Mouse (Mus musculus) heart, embryonic 14.5 days (tissue): Measurements from ENCODE around the gene Sema3b. TPM values are rescaled to one million over a fixed set of nuclear protein-coding genes. Genes with fewer than 3 reads are reported as not detected.

Source experiments
- ATAC-seq: fragments of 200-750 bp; cut with Nextera tagmentation; 2 replicates; pipeline ENCODE4 v1.8.0; 2017; ENCODE audit warnings: low read depth, moderate TSS enrichment; ENCODE audit not compliant: insufficient number of reproducible peaks, insufficient read depth, low FRiP score
- H3K27ac ChIP-seq, 2 experiments: fragments of 200-500 bp in 1 of 2; fragments of 300-500 bp in 1 of 2; sonication (generic) in 1 of 2; replicated peaks in 1 of 2; 2 replicates each; pipeline ENCODE4 v1.5.1; 2012 to 2014; ENCODE audit warnings: low read depth in 2 of 2, low read length in 2 of 2, control low read depth in 1 of 2, mild to moderate bottlenecking in 1 of 2, mixed read lengths in 1 of 2; ENCODE audit not compliant: control insufficient read depth in 1 of 2, insufficient read depth in 1 of 2
- H3K27me3 ChIP-seq: fragments of 300-500 bp; sonication (generic); 2 replicates; pipeline ENCODE4 v1.6.1; 2014; ENCODE audit warnings: mild to moderate bottlenecking, low read length, control low read depth; ENCODE audit not compliant: control insufficient read depth, insufficient read depth
- H3K36me3 ChIP-seq: fragments of 300-500 bp; sonication (generic); 2 replicates; pipeline ENCODE4 v1.6.1; 2014; ENCODE audit warnings: mild to moderate bottlenecking, control low read depth, low read length, mixed read lengths; ENCODE audit not compliant: control insufficient read depth, insufficient read depth
- H3K4me1 ChIP-seq, 2 experiments: fragments of 200-500 bp in 1 of 2; fragments of 300-500 bp in 1 of 2; sonication (generic) in 1 of 2; 2 replicates each; pipeline ENCODE4 v1.6.1; 2012 to 2014; ENCODE audit warnings: low read length in 2 of 2, control low read depth in 1 of 2, mixed read lengths in 1 of 2; ENCODE audit not compliant: control insufficient read depth in 2 of 2, insufficient read depth in 2 of 2
- H3K4me2 ChIP-seq: fragments of 300-500 bp; sonication (generic); 2 replicates; pipeline ENCODE4 v1.6.1; 2014; ENCODE audit warnings: mild to moderate bottlenecking, low read length
- H3K4me3 ChIP-seq, 2 experiments: fragments of 200-500 bp in 1 of 2; fragments of 300-500 bp in 1 of 2; sonication (generic) in 1 of 2; 2 replicates each; pipeline ENCODE4 v1.5.1; 2012 to 2014; ENCODE audit warnings: low read length in 2 of 2, mild to moderate bottlenecking in 2 of 2, control low read depth in 1 of 2, low read depth in 1 of 2, moderate library complexity in 1 of 2; ENCODE audit not compliant: control insufficient read depth in 1 of 2, insufficient read depth in 1 of 2
- H3K9ac ChIP-seq: fragments of 300-500 bp; sonication (generic); 2 replicates; pipeline ENCODE4 v1.6.1; 2014; ENCODE audit warnings: mild to moderate bottlenecking, low read length
- H3K9me3 ChIP-seq: fragments of 300-500 bp; sonication (generic); 2 replicates; pipeline ENCODE4 v1.6.1; 2016; ENCODE audit warnings: low read length, control low read depth; ENCODE audit not compliant: control insufficient read depth
- WGBS: fragments of 180-500 bp; shearing (Covaris S2); extraction: QIAGEN DNeasy Blood & Tissue Kit; methylation state at CpG from one replicate; pipeline ENCODE4 v1.1.7; 2014; 5-methylcytosine and 5-hydroxymethylcytosine counted together
- polyA plus RNA-seq: library from polyadenylated mRNA; unstranded; fragments of >200 nt; fragmentation: Nextera tagmentation; extraction: Ambion mirVana; gene quantifications from 2 replicates; pipeline ENCODE4 v1.2.1, GENCODE M21; 2014

Gene Sema3b
- polyA plus RNA-seq, 1 experiment from 2014 or later = 6.5 TPM

- Histone ChIP-seq H3K9me3 (no peaks in the 10 kb centered on the region), H3K27ac (no peak overlapping the region), H3K4me3 (no peak overlapping the region), H3K4me2 (no peak overlapping the region), H3K4me1 (peaks cover 4 to 16% of the 10 kb centered on the region in 2 experiments; a peak in 3 of 4 replicates), H3K36me3 (no peaks in the 10 kb centered on the region), H3K27me3 (no peaks in the 10 kb centered on the region), H3K9ac (no peak overlapping the region)
- no peak for ATAC-seq
- 35% methylated on average over 3 of the region's 3 CpGs for WGBS
Observed at GRCm38 (mm10) chr9:107648767-107649166, 39.7 kb upstream of the Sema3b start.

GRCm38 (mm10) chr9:107646975-107647374 is 37.9 kb upstream of the Sema3b start:
- H3K4me1 ChIP-seq = peaks cover 4 to 16% of the 10 kb centered on the region in 2 experiments; a peak in 3 of 4 replicates
- no peak overlapping the region for H3K4me2 ChIP-seq
- H3K9ac ChIP-seq = no peak overlapping the region
- ATAC-seq = no peak
- H3K27me3 ChIP-seq = no peaks in the 10 kb centered on the region
- H3K36me3 ChIP-seq = no peaks in the 10 kb centered on the region
- H3K9me3 ChIP-seq = no peaks in the 10 kb centered on the region
- no peak overlapping the region for H3K4me3 ChIP-seq
- H3K27ac ChIP-seq = no peak overlapping the region
- WGBS = 74% methylated on average over 6 of the region's 6 CpGs

- no peak overlapping the region for H3K4me3 ChIP-seq
- no peak overlapping the region for H3K9ac ChIP-seq
- H3K4me2 ChIP-seq = no peak overlapping the region; the same call in 1 of the 2 replicates
- peaks cover 3 to 10% of the 10 kb centered on the region in 2 experiments; a peak in 3 of 4 replicates for H3K4me1 ChIP-seq
- H3K27me3 ChIP-seq = no peaks in the 10 kb centered on the region
- H3K36me3 ChIP-seq = no peaks in the 10 kb centered on the region
- no peak overlapping the region for H3K27ac ChIP-seq
- ATAC-seq = peak; percentile 58; the same call in 1 of the 2 replicates
- no peaks in the 10 kb centered on the region for H3K9me3 ChIP-seq
- 13% methylated on average over 5 of the region's 5 CpGs for WGBS
Observed at GRCm38 (mm10) chr9:107645577-107645976, 36.5 kb upstream of the Sema3b start.

GRCm38 (mm10) chr9:107645153-107645510 is 36.1 kb upstream of the Sema3b start:
- Histone ChIP-seq H3K4me1 (peaks cover 5 to 8% of the 10 kb centered on the region in 2 experiments; a peak in 2 of 4 replicates), H3K4me2 (peak overlapping the region; percentile 67), H3K36me3 (no peaks in the 10 kb centered on the region), H3K27ac (no peak overlapping the region), H3K27me3 (no peaks in the 10 kb centered on the region), H3K9me3 (no peaks in the 10 kb centered on the region), H3K9ac (peak overlapping the region; percentile 61; the same call in 1 of the 2 replicates), H3K4me3 (peak overlapping the region in 1 of 2 experiments; percentile 38; a peak in 1 of 4 replicates)
- WGBS = 39% methylated on average over 7 of the region's 7 CpGs
- peak; percentile 3; the same call in 1 of the 2 replicates for ATAC-seq

- H3K36me3 ChIP-seq = no peaks in the 10 kb centered on the region
- no peak overlapping the region for H3K27ac ChIP-seq
- H3K9me3 ChIP-seq = no peaks in the 10 kb centered on the region
- peak; percentile 58 for ATAC-seq
- H3K4me3 ChIP-seq = peak overlapping the region; percentile 38 to 46
- 4% methylated on average over 35 of the region's 35 CpGs for WGBS
- H3K4me1 ChIP-seq = peaks cover 3 to 5% of the 10 kb centered on the region in 2 experiments; a peak in 1 of 4 replicates
- no peaks in the 10 kb centered on the region for H3K27me3 ChIP-seq
- peak overlapping the region; percentile 67 for H3K4me2 ChIP-seq
- H3K9ac ChIP-seq = peak overlapping the region; percentile 67
Observed at GRCm38 (mm10) chr9:107644495-107645152, 35.6 kb upstream of the Sema3b start.

- no peak overlapping the region for H3K9ac ChIP-seq
- no peaks in the 10 kb centered on the region for H3K27me3 ChIP-seq
- H3K4me3 ChIP-seq = no peak overlapping the region
- H3K4me1 ChIP-seq = peaks cover 3 to 5% of the 10 kb centered on the region in 2 experiments; a peak in 1 of 4 replicates
- H3K27ac ChIP-seq = no peak overlapping the region
- H3K36me3 ChIP-seq = no peaks in the 10 kb centered on the region
- H3K4me2 ChIP-seq = peak overlapping the region; percentile 67
- 88% methylated on average over 13 of the region's 13 CpGs for WGBS
- ATAC-seq = no peak
- H3K9me3 ChIP-seq = no peaks in the 10 kb centered on the region
Observed at GRCm38 (mm10) chr9:107643544-107644214, 34.6 kb upstream of the Sema3b start.

- H3K9ac ChIP-seq = no peak overlapping the region
- no peaks in the 10 kb centered on the region for H3K36me3 ChIP-seq
- peaks cover 11% of the 10 kb centered on the region in 2 experiments; a peak in 3 of 4 replicates for H3K4me1 ChIP-seq
- H3K9me3 ChIP-seq = no peaks in the 10 kb centered on the region
- H3K27me3 ChIP-seq = no peaks in the 10 kb centered on the region
- H3K4me3 ChIP-seq = no peak overlapping the region
- H3K4me2 ChIP-seq = no peak overlapping the region
- no peak for ATAC-seq
- WGBS = 67% methylated on average over 8 of the region's 8 CpGs
- H3K27ac ChIP-seq = no peak overlapping the region
Observed at GRCm38 (mm10) chr9:107641666-107642065, 32.6 kb upstream of the Sema3b start.
